Mouse (Mus musculus): ENCODE measurements around the gene Pitpna.

Pitpna gene

GRCm38 (mm10) chr11:75657841-75658240, 69.9 kb downstream of the Pitpna start:
- DNase-seq (ENCODE audit: low spot score in 2 of 2), result no peak

- DNase-seq (ENCODE audit: low spot score in 2 of 2), result no peak
Observed at GRCm38 (mm10) chr11:75658311-75658710, 70.4 kb downstream of the Pitpna start.

GRCm38 (mm10) chr11:75658996-75659750, 71.3 kb downstream of the Pitpna start:
- no peak for DNase-seq (ENCODE audit: low spot score in 2 of 2)

- no peak for DNase-seq (ENCODE audit: low spot score in 2 of 2)
Observed at GRCm38 (mm10) chr11:75660081-75660590, 72.2 kb downstream of the Pitpna start.

- DNase-seq (ENCODE audit: low spot score in 2 of 2), result no peak
Observed at GRCm38 (mm10) chr11:75660941-75661800, 73.3 kb downstream of the Pitpna start.

- DNase-seq (ENCODE audit: low spot score in 2 of 2), result no peak
Observed at GRCm38 (mm10) chr11:75662131-75662530, 74.2 kb downstream of the Pitpna start.

GRCm38 (mm10) chr11:75666296-75666695, 78.4 kb downstream of the Pitpna start:
- DNase-seq (ENCODE audit: low spot score in 2 of 2), result no peak

GRCm38 (mm10) chr11:75668621-75669020, 80.7 kb downstream of the Pitpna start:
- DNase-seq (ENCODE audit: low spot score in 2 of 2), result no peak

- DNase-seq (ENCODE audit: low spot score in 2 of 2), result no peak
Observed at GRCm38 (mm10) chr11:75669176-75669852, 81.4 kb downstream of the Pitpna start.

- no peak for DNase-seq (ENCODE audit: low spot score in 2 of 2)
Observed at GRCm38 (mm10) chr11:75669853-75670200, 81.9 kb downstream of the Pitpna start.

- DNase-seq (ENCODE audit: low spot score in 2 of 2), result no peak
Observed at GRCm38 (mm10) chr11:75671426-75672180, 83.7 kb downstream of the Pitpna start.

GRCm38 (mm10) chr11:75673411-75673810, 85.5 kb downstream of the Pitpna start:
- DNase-seq (ENCODE audit: low spot score in 2 of 2), result no peak

GRCm38 (mm10) chr11:75674875-75675274, 87.0 kb downstream of the Pitpna start:
- no peak for DNase-seq (ENCODE audit: low spot score in 2 of 2)

- DNase-seq (ENCODE audit: low spot score in 2 of 2), result no peak
Observed at GRCm38 (mm10) chr11:75677881-75678746, 90.2 kb downstream of the Pitpna start.

Measured in frontal cortex, postnatal 10 days (tissue).